29 mouse cellular contexts compared by ENCODE assay signal in the genomic region with DNA sequence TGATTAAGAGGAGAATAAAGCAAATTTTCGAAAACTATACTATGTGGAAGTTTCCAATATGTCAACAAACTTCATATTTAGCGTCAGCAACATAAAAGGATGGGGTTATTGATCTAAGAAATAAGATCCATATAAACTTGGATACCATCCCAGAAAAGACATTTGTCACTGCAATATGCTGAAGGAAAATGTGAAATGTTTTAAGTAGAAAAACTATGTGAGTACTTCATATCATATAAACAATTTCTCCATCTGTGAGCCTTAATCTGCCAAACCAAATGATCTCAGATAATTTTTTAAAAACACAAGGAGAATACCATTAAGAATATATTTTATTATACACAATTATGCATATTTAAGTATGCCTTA.
DNase-seq lines count a peak whose midpoint lies in the region; ATAC-seq and TF ChIP-seq lines count a peak whose summit lies in the region.
"Had no signal": no experiment of that assay in that cellular context is flagged by ENCODE, and none has a peak within 500 bp of the region (broad histone marks: within the 10 kb centered on the region; RNA-seq: fewer than 3 reads in every experiment).

No protein-coding gene starts in this region.

- H3K9me3 ChIP-seq in forebrain, embryonic 15.5 days: no peaks in the 10 kb centered on the region
- no peaks in the 10 kb centered on the region for H3K9me3 ChIP-seq in forebrain, embryonic 11.5 days (ENCODE audit: control insufficient read depth, low read length)
- H3K9me3 ChIP-seq in lung, embryonic 14.5 days (ENCODE audit: low read depth, low read length): no peaks in the 10 kb centered on the region
- H3K9me3 ChIP-seq: embryonic facial prominence, embryonic 10.5 days; embryonic facial prominence, embryonic 13.5 days; heart, embryonic 12.5 days; heart, embryonic 15.5 days had no signal

- TF ChIP-seq CTCF in lung, embryonic 14.5 days (IDR thresholded peaks at IDR 0.05; ENCODE audit: low read depth): no peak

- WGBS in forebrain, embryonic 15.5 days: 71% methylated on average over 2 of the region's 2 CpGs
- WGBS in forebrain, embryonic 11.5 days: 77% methylated on average over 2 of the region's 2 CpGs
- WGBS in lung, embryonic 14.5 days: 36% methylated on average over 2 of the region's 2 CpGs

- H3K36me3 ChIP-seq in forebrain, embryonic 15.5 days: no peaks in the 10 kb centered on the region
- H3K36me3 ChIP-seq in forebrain, embryonic 11.5 days (ENCODE audit: control insufficient read depth, insufficient read depth, low read length): no peaks in the 10 kb centered on the region
- no peaks in the 10 kb centered on the region for H3K36me3 ChIP-seq in lung, embryonic 14.5 days (ENCODE audit: insufficient read depth)
- H3K36me3 ChIP-seq: embryonic facial prominence, embryonic 10.5 days; embryonic facial prominence, embryonic 13.5 days; heart, embryonic 12.5 days; heart, embryonic 15.5 days had no signal

- no peak overlapping the region for H3K4me3 ChIP-seq in forebrain, embryonic 15.5 days
- no peak overlapping the region for H3K4me3 ChIP-seq in forebrain, embryonic 11.5 days (ENCODE audit: low read depth, low read length)
- no peak overlapping the region for H3K4me3 ChIP-seq in lung, embryonic 14.5 days (ENCODE audit: low read depth, low read length)
- H3K4me3 ChIP-seq: embryonic facial prominence, embryonic 10.5 days; embryonic facial prominence, embryonic 13.5 days; erythroblast, embryonic 14.5 days; heart, embryonic 12.5 days; heart, embryonic 15.5 days had no signal

- no peaks in the 10 kb centered on the region for H3K4me1 ChIP-seq in forebrain, embryonic 15.5 days
- no peaks in the 10 kb centered on the region for H3K4me1 ChIP-seq in forebrain, embryonic 11.5 days (replicated peaks; ENCODE audit: control insufficient read depth, insufficient read depth, low read length)
- H3K4me1 ChIP-seq in lung, embryonic 14.5 days (ENCODE audit: insufficient read depth): no peaks in the 10 kb centered on the region
- H3K4me1 ChIP-seq: embryonic facial prominence, embryonic 10.5 days; embryonic facial prominence, embryonic 13.5 days; heart, embryonic 12.5 days; heart, embryonic 15.5 days had no signal

- no peaks in the 10 kb centered on the region for H3K27me3 ChIP-seq in forebrain, embryonic 15.5 days
- no peaks in the 10 kb centered on the region for H3K27me3 ChIP-seq in forebrain, embryonic 11.5 days (ENCODE audit: control insufficient read depth, insufficient read depth, low read length)
- no peaks in the 10 kb centered on the region for H3K27me3 ChIP-seq in lung, embryonic 14.5 days (ENCODE audit: insufficient read depth, low read length)
- H3K27me3 ChIP-seq: embryonic facial prominence, embryonic 13.5 days; heart, embryonic 12.5 days; heart, embryonic 15.5 days had no signal

- H3K9ac ChIP-seq in forebrain, embryonic 15.5 days (replicated peaks): no peak overlapping the region
- H3K9ac ChIP-seq in forebrain, embryonic 11.5 days (ENCODE audit: low read length): no peak overlapping the region
- H3K9ac ChIP-seq in lung, embryonic 14.5 days: no peak overlapping the region
- H3K9ac ChIP-seq: embryonic facial prominence, embryonic 13.5 days; heart, embryonic 12.5 days; heart, embryonic 15.5 days; hindbrain, embryonic 14.5 days had no signal

- no peak overlapping the region for H3K27ac ChIP-seq in forebrain, embryonic 15.5 days (replicated peaks)
- H3K27ac ChIP-seq in forebrain, embryonic 11.5 days (ENCODE audit: low read depth, low read length): no peak overlapping the region
- H3K27ac ChIP-seq in lung, embryonic 14.5 days (ENCODE audit: low read depth): no peak overlapping the region
- H3K27ac ChIP-seq: embryonic facial prominence, embryonic 10.5 days; embryonic facial prominence, embryonic 13.5 days; heart, embryonic 15.5 days; hindbrain, embryonic 14.5 days; hindbrain, postnatal 0 days had no signal

- H3K4me2 ChIP-seq in forebrain, embryonic 15.5 days (replicated peaks): no peak overlapping the region
- no peak overlapping the region for H3K4me2 ChIP-seq in forebrain, embryonic 11.5 days (ENCODE audit: low read depth, low read length, severe bottlenecking)
- no peak overlapping the region for H3K4me2 ChIP-seq in lung, embryonic 14.5 days
- H3K4me2 ChIP-seq: embryonic facial prominence, embryonic 13.5 days; heart, embryonic 12.5 days; heart, embryonic 15.5 days; hindbrain, embryonic 14.5 days had no signal

- no peak for DNase-seq in forebrain, embryonic 11.5 days (ENCODE audit: low spot score)
- peak; percentile 68 for DNase-seq in lung, embryonic 14.5 days
- DNase-seq in lung, postnatal 25 days (ENCODE audit: low spot score): no peak
- DNase-seq in brain, embryonic 18.5 days (ENCODE audit: low read depth, low spot score): peak; percentile 46
- peak; percentile 31 for DNase-seq in telencephalon, adult 2 months (ENCODE audit: low read depth, low spot score)
- DNase-seq in heart, postnatal 14 days: no peak
- no peak for DNase-seq in spleen, postnatal 10 days (ENCODE audit: low spot score in 2 of 2)
- DNase-seq: adrenal gland, adult 2 months; adrenal gland, postnatal 14 days; cerebellum, adult 11 months; cerebellum, adult 2 months; cerebellum, adult 9-11 months; cerebellum, postnatal 25 days; embryo, embryonic 11 days; gastrocnemius, postnatal 25 days; heart, adult 18-20 months; heart, postnatal 10 days; heart, postnatal 4 days had no signal

- intact Hi-C loops in heart, postnatal 14 days (cut with DNase I): no loop called here

- ATAC-seq in forebrain, embryonic 15.5 days (replicated peaks): 0 out of 2 replicates have a peak, but pooled peaks have one; percentile 8
- ATAC-seq in forebrain, embryonic 11.5 days (replicated peaks; ENCODE audit: low FRiP score): no peak
- peak; percentile 63; the same call in 1 of the 2 replicates for ATAC-seq in lung, embryonic 14.5 days (ENCODE audit: insufficient read depth)
- ATAC-seq: CD4-positive, CD25-positive, alpha-beta regulatory T cell, adult 4 months; hindbrain, postnatal 0 days; inflammation-experienced regulatory T-cells, adult 6 months; intestine, embryonic 16.5 days had no signal

Comparison
In these comparisons a context has a peak if more than half of its experiments do, and no peak if none do; other contexts are left out.
1. DNase-seq: peak in lung, embryonic 14.5 days (single experiment), brain, embryonic 18.5 days (single experiment) and telencephalon, adult 2 months (single experiment); none in forebrain, embryonic 11.5 days (single experiment), lung, postnatal 25 days (single experiment), heart, postnatal 14 days (0 of 2) and spleen, postnatal 10 days (0 of 2).